Mouse (Mus musculus): ENCODE data around the gene Slc7a1. TPM values are rescaled to one million over a fixed set of nuclear protein-coding genes. Genes with fewer than 3 reads are reported as not detected.

Gene Slc7a1
- polyA plus RNA-seq, 2 experiments, result 8.1 to 22.5 TPM

DNA sequence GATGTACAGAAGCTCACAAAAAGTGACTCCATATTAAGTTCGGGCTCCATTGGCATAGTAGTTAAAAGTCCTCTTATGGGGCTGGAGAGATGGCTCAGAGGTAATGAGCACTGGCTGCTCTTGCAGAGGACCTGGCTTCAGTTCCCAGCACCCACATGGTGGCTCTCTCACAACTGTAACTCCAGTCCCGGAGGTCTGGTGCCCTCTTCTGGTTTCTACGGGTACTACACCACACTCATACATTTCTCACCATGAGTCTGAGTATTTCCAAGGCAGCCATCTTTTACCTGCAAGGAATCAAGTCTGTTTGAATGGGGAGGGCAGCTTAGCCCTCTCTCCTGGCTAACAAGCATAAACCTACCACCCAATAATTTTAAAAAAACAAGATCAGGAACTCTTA is 30.5 kb downstream of the Slc7a1 start:
- Histone ChIP-seq H3K4me1 (ENCODE audit: control insufficient read depth, insufficient read depth, low read length) (peaks cover 7% of the 10 kb centered on the region; the same call in 1 of the 2 replicates), H3K4me3 (replicated peaks; ENCODE audit: low read length) (no peak overlapping the region), H3K9ac (ENCODE audit: low read depth, low read length, severe bottlenecking) (no peak overlapping the region), H3K27ac (replicated peaks; ENCODE audit: low read depth, low read length) (no peak overlapping the region), H3K9me3 (ENCODE audit: control insufficient read depth, low read length) (no peaks in the 10 kb centered on the region), H3K4me2 (replicated peaks; ENCODE audit: low read depth, low read length, severe bottlenecking) (no peak overlapping the region), H3K36me3 (ENCODE audit: control insufficient read depth, insufficient read depth, low read length) (no peaks in the 10 kb centered on the region), H3K27me3 (ENCODE audit: control insufficient read depth, insufficient read depth, low read length) (no peaks in the 10 kb centered on the region)
- ATAC-seq (ENCODE audit: low FRiP score, low read depth) (no peak), DNase-seq (ENCODE audit: low spot score) (no peak)
- no peak for TF ChIP-seq POLR2A (IDR thresholded peaks at IDR 0.05; ENCODE audit: borderline replicate concordance, extremely low read depth, insufficient read depth, insufficient read length)
- WGBS, result 94% methylated on average over 3 of the region's 3 CpGs

DNA sequence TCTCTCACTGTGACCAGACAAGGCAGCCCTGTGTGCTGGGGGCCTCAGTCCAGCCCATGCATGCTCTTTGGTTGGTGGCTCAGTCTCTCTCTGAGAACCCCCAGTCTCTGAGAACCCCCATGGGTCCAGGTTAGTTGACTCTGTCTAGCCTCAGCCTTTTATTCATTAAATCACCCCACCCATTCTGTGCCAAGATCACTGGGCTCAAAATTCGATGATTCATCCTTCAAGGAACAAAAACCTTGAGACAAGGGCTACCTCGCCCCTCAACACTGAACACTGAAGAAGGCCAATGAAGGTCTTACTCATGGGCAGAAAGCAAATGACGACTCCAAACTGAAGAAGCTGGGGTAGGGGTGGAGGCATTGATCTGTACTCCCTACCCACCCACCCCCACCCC is 31.9 kb downstream of the Slc7a1 start:
- ATAC-seq (ENCODE audit: low FRiP score, low read depth) (no peak), DNase-seq (ENCODE audit: low spot score) (no peak)

DNA sequence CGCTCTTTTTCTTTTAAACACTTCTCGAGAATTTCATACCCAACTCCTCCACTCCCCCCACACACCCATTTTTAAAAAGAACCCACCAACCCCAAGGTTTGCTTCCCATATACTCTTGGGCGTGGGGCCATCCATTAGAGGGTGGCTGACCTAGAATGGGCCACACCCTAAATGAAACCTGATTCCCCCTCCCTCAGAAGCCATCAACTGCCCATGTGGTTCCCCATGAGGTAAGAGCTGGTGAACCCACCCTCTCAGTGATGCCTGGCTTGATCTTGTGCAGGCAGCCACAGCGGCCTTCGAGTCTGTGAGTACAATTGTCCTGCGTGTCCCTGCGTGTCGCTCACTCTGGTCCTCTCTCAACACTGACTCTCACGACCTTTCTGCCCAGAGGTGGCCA is 33.2 kb downstream of the Slc7a1 start:
- Histone ChIP-seq H3K36me3 (ENCODE audit: control insufficient read depth, insufficient read depth, low read length) (no peaks in the 10 kb centered on the region), H3K27ac (replicated peaks; ENCODE audit: low read depth, low read length) (no peak overlapping the region), H3K4me1 (ENCODE audit: control insufficient read depth, insufficient read depth, low read length) (0 out of 2 replicates have a peak, but pooled peaks cover 3% of the 10 kb centered on the region), H3K9ac (ENCODE audit: low read depth, low read length, severe bottlenecking) (no peak overlapping the region), H3K9me3 (ENCODE audit: control insufficient read depth, low read length) (no peaks in the 10 kb centered on the region), H3K4me2 (replicated peaks; ENCODE audit: low read depth, low read length, severe bottlenecking) (no peak overlapping the region), H3K27me3 (ENCODE audit: control insufficient read depth, insufficient read depth, low read length) (no peaks in the 10 kb centered on the region), H3K4me3 (replicated peaks; ENCODE audit: low read length) (no peak overlapping the region)
- TF ChIP-seq POLR2A (IDR thresholded peaks at IDR 0.05; ENCODE audit: borderline replicate concordance, extremely low read depth, insufficient read depth, insufficient read length), result no peak
- no peak for ATAC-seq (ENCODE audit: low FRiP score, low read depth)
- DNase-seq (ENCODE audit: low spot score), result no peak
- 80% methylated on average over 9 of the region's 9 CpGs for WGBS

More for the DNA sequence above, 31.9 kb downstream of the Slc7a1 start:
- H3K4me3 ChIP-seq (replicated peaks; ENCODE audit: low read length), result no peak overlapping the region
- H3K4me1 ChIP-seq (ENCODE audit: control insufficient read depth, insufficient read depth, low read length), result 0 out of 2 replicates have a peak, but pooled peaks cover 3% of the 10 kb centered on the region
- H3K9ac ChIP-seq (ENCODE audit: low read depth, low read length, severe bottlenecking), result no peak overlapping the region
- H3K9me3 ChIP-seq (ENCODE audit: control insufficient read depth, low read length), result no peaks in the 10 kb centered on the region
- H3K36me3 ChIP-seq (ENCODE audit: control insufficient read depth, insufficient read depth, low read length), result no peaks in the 10 kb centered on the region
- no peak overlapping the region for H3K27ac ChIP-seq (replicated peaks; ENCODE audit: low read depth, low read length)
- no peak for TF ChIP-seq POLR2A (IDR thresholded peaks at IDR 0.05; ENCODE audit: borderline replicate concordance, extremely low read depth, insufficient read depth, insufficient read length)
- 93% methylated on average over 3 of the region's 3 CpGs for WGBS
- no peak overlapping the region for H3K4me2 ChIP-seq (replicated peaks; ENCODE audit: low read depth, low read length, severe bottlenecking)
- H3K27me3 ChIP-seq (ENCODE audit: control insufficient read depth, insufficient read depth, low read length), result no peaks in the 10 kb centered on the region

DNA sequence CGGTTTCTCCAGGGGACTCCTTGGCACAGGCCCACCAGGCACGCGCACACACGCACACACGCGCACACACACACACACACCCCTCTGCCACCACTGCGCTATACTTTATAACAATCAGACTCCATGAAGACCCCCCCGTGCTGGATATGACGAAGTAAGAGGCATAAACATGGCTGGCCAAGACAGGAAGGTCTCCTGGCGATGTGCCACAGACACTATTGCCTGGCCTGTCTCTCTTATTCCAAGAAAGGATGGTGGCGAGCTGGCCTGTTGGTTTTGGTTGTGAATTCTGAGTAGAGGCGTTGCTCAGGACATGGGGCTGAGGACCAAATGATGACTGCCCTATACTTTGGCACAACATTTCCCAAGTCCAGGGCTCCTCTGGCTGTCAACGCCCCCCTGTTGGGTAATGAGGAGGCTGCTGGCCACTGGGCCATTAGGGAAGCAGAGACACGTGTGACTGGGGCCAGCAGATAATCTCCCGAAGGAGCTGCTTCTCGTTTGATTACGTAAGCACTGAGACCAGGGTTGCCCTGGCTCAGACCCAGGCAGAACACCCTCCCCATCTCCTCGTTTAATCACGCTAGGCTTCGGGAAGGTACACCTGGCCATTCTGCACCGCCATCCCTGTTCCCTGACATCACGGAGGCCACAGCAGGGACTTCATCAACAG is 36.1 kb downstream of the Slc7a1 start:
- ATAC-seq (ENCODE audit: low FRiP score, low read depth) (no peak; the same call in 1 of the 2 replicates), DNase-seq (ENCODE audit: low spot score) (no peak)
- Histone ChIP-seq H3K4me1 (ENCODE audit: control insufficient read depth, insufficient read depth, low read length) (peaks cover 9% of the 10 kb centered on the region), H3K4me2 (replicated peaks; ENCODE audit: low read depth, low read length, severe bottlenecking) (no peak overlapping the region), H3K27ac (replicated peaks; ENCODE audit: low read depth, low read length) (no peak overlapping the region), H3K27me3 (ENCODE audit: control insufficient read depth, insufficient read depth, low read length) (no peaks in the 10 kb centered on the region), H3K36me3 (ENCODE audit: control insufficient read depth, insufficient read depth, low read length) (no peaks in the 10 kb centered on the region), H3K9ac (ENCODE audit: low read depth, low read length, severe bottlenecking) (no peak overlapping the region), H3K4me3 (replicated peaks; ENCODE audit: low read length) (no peak overlapping the region), H3K9me3 (ENCODE audit: control insufficient read depth, low read length) (no peaks in the 10 kb centered on the region)
- WGBS, result 73% methylated on average over 22 of the region's 22 CpGs
- TF ChIP-seq POLR2A (IDR thresholded peaks at IDR 0.05; ENCODE audit: borderline replicate concordance, extremely low read depth, insufficient read depth, insufficient read length), result no peak

DNA sequence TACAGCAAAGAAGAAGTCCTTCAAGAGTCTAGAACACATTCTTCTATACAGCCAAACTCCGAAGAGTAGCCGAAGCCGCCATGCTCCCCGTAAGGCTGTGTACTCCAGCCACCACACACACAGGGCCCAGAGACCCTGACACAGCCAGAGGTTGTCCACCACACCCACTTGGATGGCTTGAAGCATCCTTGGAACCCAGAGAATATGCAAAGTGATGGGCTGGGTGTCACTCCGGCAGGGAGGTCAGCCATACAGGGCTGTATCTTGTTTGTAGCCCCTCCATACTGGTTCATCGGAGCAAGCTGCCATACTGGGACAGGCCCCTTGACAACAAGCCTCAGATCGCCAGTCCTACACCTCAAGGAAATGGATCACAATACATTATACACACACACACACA is 37.4 kb downstream of the Slc7a1 start:
- no peak for ATAC-seq (ENCODE audit: low FRiP score, low read depth)
- H3K4me1 ChIP-seq (ENCODE audit: control insufficient read depth, insufficient read depth, low read length), result peaks cover 9% of the 10 kb centered on the region
- H3K9ac ChIP-seq (ENCODE audit: low read depth, low read length, severe bottlenecking), result no peak overlapping the region
- no peak overlapping the region for H3K4me2 ChIP-seq (replicated peaks; ENCODE audit: low read depth, low read length, severe bottlenecking)
- DNase-seq (ENCODE audit: low spot score), result no peak
- TF ChIP-seq POLR2A (IDR thresholded peaks at IDR 0.05; ENCODE audit: borderline replicate concordance, extremely low read depth, insufficient read depth, insufficient read length), result no peak
- no peak overlapping the region for H3K4me3 ChIP-seq (replicated peaks; ENCODE audit: low read length)
- 93% methylated on average over 7 of the region's 7 CpGs for WGBS
- no peak overlapping the region for H3K27ac ChIP-seq (replicated peaks; ENCODE audit: low read depth, low read length)
- no peaks in the 10 kb centered on the region for H3K9me3 ChIP-seq (ENCODE audit: control insufficient read depth, low read length)
- H3K27me3 ChIP-seq (ENCODE audit: control insufficient read depth, insufficient read depth, low read length), result no peaks in the 10 kb centered on the region
- no peaks in the 10 kb centered on the region for H3K36me3 ChIP-seq (ENCODE audit: control insufficient read depth, insufficient read depth, low read length)

DNA sequence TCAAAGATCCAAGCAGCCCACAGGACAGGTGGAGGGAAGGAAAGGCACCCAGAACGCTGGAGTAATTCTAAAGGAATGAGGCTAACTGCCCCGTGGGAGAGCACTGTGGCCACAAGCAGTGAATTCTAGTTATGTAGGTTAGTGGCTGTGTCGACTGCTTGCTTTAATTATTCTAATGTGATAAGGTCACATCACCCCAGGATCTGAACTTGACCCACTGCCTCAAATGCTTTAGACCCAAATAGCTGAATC is 38.0 kb downstream of the Slc7a1 start:
- H3K9ac ChIP-seq (ENCODE audit: low read depth, low read length, severe bottlenecking), result no peak overlapping the region
- no peak for TF ChIP-seq POLR2A (IDR thresholded peaks at IDR 0.05; ENCODE audit: borderline replicate concordance, extremely low read depth, insufficient read depth, insufficient read length)
- no peak overlapping the region for H3K4me3 ChIP-seq (replicated peaks; ENCODE audit: low read length)
- peaks cover 9% of the 10 kb centered on the region for H3K4me1 ChIP-seq (ENCODE audit: control insufficient read depth, insufficient read depth, low read length)
- ATAC-seq (ENCODE audit: low FRiP score, low read depth) (no peak), DNase-seq (ENCODE audit: low spot score) (no peak)
- WGBS, result 38% methylated on average over 3 of the region's 3 CpGs
- H3K9me3 ChIP-seq (ENCODE audit: control insufficient read depth, low read length), result no peaks in the 10 kb centered on the region
- no peaks in the 10 kb centered on the region for H3K27me3 ChIP-seq (ENCODE audit: control insufficient read depth, insufficient read depth, low read length)
- H3K27ac ChIP-seq (replicated peaks; ENCODE audit: low read depth, low read length), result no peak overlapping the region
- no peak overlapping the region for H3K4me2 ChIP-seq (replicated peaks; ENCODE audit: low read depth, low read length, severe bottlenecking)
- no peaks in the 10 kb centered on the region for H3K36me3 ChIP-seq (ENCODE audit: control insufficient read depth, insufficient read depth, low read length)

Measured in limb, embryonic 14.5 days (tissue).